Mouse (Mus musculus): Measurements from ENCODE around the gene Zfp710.

Zfp710 gene

GRCm38 (mm10) chr7:80081586-80082554 is 57.3 kb downstream of the Zfp710 start:
- no peak for DNase-seq

GRCm38 (mm10) chr7:80084484-80084931 is 59.9 kb downstream of the Zfp710 start:
- DNase-seq = no peak

DNA sequence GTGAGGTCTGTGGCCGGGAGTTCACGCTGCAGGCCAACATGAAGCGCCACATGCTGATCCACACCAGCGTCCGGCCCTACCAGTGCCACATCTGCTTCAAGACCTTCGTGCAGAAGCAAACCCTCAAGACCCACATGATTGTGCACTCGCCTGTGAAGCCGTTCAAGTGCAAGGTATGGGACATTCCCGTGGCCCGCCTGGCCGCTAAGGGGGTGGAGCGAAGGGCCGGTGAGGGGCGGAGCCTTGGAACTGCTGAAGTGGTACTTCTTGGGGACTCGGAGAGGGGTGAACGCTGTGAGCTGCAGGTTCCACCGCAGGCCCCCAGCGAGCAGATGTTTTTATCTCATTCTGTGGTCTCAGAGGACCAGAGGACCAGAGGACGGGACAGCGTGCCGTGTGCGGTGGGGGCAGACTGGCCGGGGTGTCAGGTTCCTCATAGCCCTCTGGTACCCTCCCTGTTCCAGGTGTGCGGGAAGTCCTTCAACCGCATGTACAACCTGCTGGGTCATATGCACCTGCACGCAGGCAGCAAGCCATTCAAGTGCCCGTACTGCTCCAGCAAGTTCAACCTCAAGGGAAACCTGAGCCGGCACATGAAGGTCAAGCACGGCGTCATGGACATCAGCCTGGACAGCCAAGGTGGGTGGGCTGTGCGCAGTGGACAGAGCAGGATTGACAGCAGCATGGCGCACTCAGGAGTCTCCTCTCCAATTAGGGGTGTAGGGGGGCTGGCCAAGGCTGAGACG is 61.5 kb downstream of the Zfp710 start:
- no peak for DNase-seq

GRCm38 (mm10) chr7:80088191-80088590 is 63.6 kb downstream of the Zfp710 start:
- DNase-seq = no peak

- DNase-seq = no peak
Observed at GRCm38 (mm10) chr7:80090191-80091003, 65.8 kb downstream of the Zfp710 start.

- DNase-seq = no peak
Observed at GRCm38 (mm10) chr7:80091004-80091865, 66.6 kb downstream of the Zfp710 start.

GRCm38 (mm10) chr7:80091866-80092210 is 67.2 kb downstream of the Zfp710 start:
- DNase-seq = no peak

GRCm38 (mm10) chr7:80092351-80093046 is 67.9 kb downstream of the Zfp710 start:
- peak; percentile 48 for DNase-seq

DNA sequence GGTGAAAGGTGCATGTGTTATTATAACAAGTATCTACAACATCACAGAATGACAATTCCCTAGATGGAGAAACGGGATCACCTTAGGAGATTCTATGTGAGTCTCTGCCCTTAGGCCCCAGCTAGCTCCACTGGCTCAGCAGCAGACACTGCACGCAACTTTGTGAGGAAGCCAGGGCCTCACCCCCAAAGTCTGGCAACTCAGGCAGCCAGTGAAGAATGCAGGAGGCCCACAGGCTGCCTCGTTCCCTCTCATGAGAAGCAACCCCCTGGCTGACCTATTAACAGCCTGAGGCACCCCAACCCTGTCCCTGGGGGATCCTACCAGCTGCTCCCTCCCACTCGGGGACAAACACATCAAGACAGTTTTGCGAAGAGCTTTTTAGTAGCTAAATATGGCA is 69.9 kb downstream of the Zfp710 start:
- DNase-seq = no peak

DNA sequence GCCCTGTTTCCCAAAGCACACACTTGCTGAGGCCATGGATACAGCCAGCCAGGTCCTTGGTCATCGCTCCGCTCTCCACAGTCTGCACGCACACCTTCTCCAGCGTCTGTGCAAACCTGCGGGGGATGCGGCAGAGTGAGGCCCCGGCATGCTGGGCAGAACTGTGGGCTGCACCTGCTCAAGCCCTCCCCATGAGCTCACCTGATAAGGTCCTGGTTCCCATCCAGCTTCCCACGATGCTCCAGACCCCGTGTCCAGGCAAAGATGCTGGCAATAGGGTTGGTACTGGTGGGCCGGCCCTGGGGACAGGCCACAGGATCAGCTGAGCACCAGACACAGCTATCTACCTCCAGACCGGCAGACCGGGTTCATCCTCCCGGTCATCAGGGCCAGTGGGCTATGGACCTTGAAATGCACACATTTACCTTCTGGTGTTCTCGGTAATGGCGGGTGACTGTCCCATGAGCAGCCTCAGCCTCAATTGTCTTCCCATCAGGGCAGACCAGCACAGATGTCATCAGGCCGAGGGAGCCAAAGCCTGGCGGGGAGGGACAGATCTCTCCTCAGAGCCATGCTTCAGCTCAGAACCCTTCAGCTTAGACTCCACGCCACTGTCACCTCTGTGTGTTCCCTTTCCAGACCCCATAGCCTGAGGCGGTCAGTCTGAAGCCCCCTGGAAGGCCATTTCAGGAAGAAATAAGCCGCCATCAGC is 71.1 kb downstream of the Zfp710 start:
- peak; percentile 29 for DNase-seq

DNA sequence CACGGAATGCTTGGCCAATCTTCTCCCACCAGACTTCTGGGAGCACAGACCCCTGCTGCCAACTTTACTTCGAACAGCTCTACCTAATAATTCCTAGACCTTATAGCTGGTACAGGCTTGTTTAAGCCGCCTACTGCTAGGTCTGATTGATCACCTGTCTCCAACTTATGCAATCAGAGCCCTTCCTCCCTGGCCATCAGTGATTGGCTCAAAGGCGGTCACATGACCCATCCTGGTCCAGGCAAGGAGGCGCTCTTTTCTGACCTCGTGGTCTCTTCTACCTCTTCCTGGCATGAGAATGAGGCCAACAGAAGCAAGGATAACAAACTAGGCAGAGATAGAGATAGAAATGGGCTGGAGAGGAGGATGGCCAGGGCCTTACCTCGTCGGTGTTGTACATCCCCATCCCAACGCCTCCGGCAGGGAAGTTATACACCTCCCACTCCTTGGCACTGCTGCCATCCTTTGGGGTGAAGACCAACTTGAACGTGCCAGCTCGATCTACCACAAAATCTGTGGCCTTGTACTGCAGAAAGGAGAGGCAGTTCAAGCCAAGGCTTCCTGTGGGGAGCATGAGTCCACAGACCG is 73.9 kb downstream of the Zfp710 start:
- no peak for DNase-seq

- DNase-seq = no peak
Observed at GRCm38 (mm10) chr7:80103335-80103734, 78.7 kb downstream of the Zfp710 start.

GRCm38 (mm10) chr7:80105637-80106390 is 81.2 kb downstream of the Zfp710 start:
- DNase-seq = no peak

- DNase-seq = no peak
Observed at GRCm38 (mm10) chr7:80106441-80106840, 81.8 kb downstream of the Zfp710 start.

GRCm38 (mm10) chr7:80111066-80112045 is 86.7 kb downstream of the Zfp710 start:
- DNase-seq = no peak

DNA sequence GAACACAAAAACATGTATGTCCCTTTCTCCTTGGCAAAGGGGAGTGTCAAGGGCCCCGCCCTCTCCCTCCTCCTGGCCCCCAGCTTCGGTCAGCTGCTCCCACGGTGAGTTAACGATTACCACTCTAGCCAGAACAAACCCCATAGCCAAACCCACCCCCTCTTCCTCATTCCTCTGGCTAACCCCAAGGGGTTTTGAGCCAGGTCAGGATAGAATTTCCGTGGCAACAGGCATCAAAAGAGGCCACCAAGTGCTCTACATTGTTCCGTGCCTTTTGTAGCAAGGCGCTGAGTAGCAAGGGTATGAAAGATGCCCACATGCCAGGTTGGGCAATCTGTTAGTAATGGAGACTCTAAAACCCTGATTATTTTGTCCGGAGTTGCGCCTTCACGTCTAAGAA is 89.4 kb downstream of the Zfp710 start:
- DNase-seq = peak; percentile 29

DNA sequence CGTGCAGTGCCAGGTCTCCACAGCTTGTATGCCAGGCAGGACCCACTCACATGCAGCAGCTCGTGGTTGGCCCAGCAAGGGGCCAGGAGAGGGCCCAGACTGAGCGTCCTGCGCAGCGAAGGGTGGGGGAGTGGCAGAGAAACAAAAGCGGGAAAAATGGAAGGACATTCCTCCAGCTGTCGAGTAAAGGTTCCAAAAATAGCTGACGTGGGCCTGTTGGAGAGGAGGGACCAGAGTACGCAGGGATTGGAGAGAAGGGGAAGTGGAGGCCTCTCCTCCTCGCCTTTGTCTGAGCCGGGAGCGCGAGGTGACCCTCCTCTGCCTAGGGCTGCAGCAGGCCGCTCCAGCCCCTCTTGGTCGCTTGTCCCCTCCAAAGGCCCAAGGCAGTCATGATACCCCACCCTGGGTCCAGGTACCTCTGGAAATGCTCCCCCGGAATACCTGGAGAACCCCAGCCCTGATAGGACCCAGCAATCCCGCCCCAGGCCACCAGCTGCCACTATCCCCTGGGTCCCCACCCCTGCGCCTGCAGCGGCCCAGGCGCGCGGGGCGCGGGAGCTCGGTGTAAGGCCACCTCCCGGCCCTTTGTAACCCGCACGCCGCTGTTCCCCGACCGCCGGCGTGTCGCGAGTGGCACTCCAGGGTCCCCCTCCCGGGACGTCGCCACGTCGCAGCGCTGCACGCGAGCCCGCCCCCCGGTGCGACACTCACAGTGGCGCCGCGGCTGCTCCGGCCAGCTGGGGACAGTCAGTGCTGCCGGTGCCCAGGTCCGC is 90.0 kb downstream of the Zfp710 start:
- DNase-seq = peak; percentile 44

DNA sequence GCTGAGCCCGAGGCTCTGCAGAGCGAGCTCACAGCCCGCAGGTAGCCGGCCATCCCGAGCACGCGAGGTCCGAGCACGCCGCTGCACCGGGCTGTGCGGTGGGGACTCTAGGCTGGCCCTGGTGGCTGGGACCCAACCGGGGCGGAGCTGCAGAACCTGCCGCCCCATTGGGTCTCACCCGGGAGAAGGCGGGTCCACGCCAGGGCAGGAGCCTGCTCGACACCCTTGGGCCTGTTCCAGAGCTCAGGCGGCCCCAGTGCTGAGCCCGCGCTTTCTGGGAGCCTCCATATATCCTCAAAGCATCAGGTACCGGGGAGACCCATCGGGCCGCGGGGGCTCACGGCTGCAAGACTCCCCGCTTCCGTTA is 90.6 kb downstream of the Zfp710 start, which contains the start of gene Idh2:
Gene Idh2 (minus strand): TSS at position 169 of the 367 bp plus-strand sequence.
- peak; percentile 93 for DNase-seq

Data from cerebellum, adult 11 months (tissue).